Comparison of ENCODE assay signal across 28 mouse cellular contexts in genomic region chr2:128526100-128526499, GRCm38 (mm10).
"Had no signal": no experiment of that assay in that cellular context is flagged by ENCODE, and none has a peak within 500 bp of the region (broad histone marks: within the 10 kb centered on the region; RNA-seq: fewer than 3 reads in every experiment).

No protein-coding gene starts in this region.

- H3K4me3 ChIP-seq: embryonic facial prominence, embryonic 10.5 days; embryonic facial prominence, embryonic 12.5 days; embryonic facial prominence, embryonic 13.5 days; embryonic facial prominence, embryonic 15.5 days; erythroblast, embryonic 14.5 days; forebrain, embryonic 10.5 days; forebrain, embryonic 12.5 days; forebrain, embryonic 13.5 days; forebrain, embryonic 15.5 days; gastrocnemius, adult 2 months had no signal

- H3K27ac ChIP-seq: embryonic facial prominence, embryonic 10.5 days; embryonic facial prominence, embryonic 12.5 days; embryonic facial prominence, embryonic 13.5 days; embryonic facial prominence, embryonic 15.5 days; forebrain, embryonic 10.5 days; forebrain, embryonic 12.5 days; forebrain, embryonic 13.5 days; forebrain, embryonic 15.5 days; gastrocnemius, adult 2 months had no signal

- H3K9ac ChIP-seq: embryonic facial prominence, embryonic 12.5 days; embryonic facial prominence, embryonic 13.5 days; embryonic facial prominence, embryonic 15.5 days; forebrain, embryonic 12.5 days; forebrain, embryonic 13.5 days; forebrain, embryonic 15.5 days; forebrain, postnatal 0 days had no signal

- H3K9me3 ChIP-seq: embryonic facial prominence, embryonic 10.5 days; embryonic facial prominence, embryonic 12.5 days; embryonic facial prominence, embryonic 13.5 days; embryonic facial prominence, embryonic 15.5 days; forebrain, embryonic 10.5 days; forebrain, embryonic 12.5 days; forebrain, embryonic 13.5 days; forebrain, embryonic 15.5 days had no signal

- H3K4me2 ChIP-seq: embryonic facial prominence, embryonic 12.5 days; embryonic facial prominence, embryonic 13.5 days; embryonic facial prominence, embryonic 15.5 days; forebrain, embryonic 12.5 days; forebrain, embryonic 13.5 days; forebrain, embryonic 15.5 days had no signal

- DNase-seq: cerebellum, adult 18-20 months; cerebellum, adult 2 months; cerebellum, adult 8-10 months; cerebellum, adult 9-10 months; cerebellum, adult 9-11 months; cerebellum, postnatal 10 days; cerebellum, postnatal 14 days; cerebellum, postnatal 25 days; cerebellum, postnatal 36 days; embryo, embryonic 11 days; forebrain, postnatal 0 days; gastrocnemius, adult 2 months; gastrocnemius, postnatal 10 days; gastrocnemius, postnatal 14 days; gastrocnemius, postnatal 25 days; gastrocnemius, postnatal 36 days; heart, adult 11 months had no signal

- H3K4me1 ChIP-seq: embryonic facial prominence, embryonic 10.5 days; embryonic facial prominence, embryonic 12.5 days; forebrain, embryonic 10.5 days; forebrain, embryonic 12.5 days; forebrain, embryonic 13.5 days; forebrain, embryonic 15.5 days had no signal

- H3K27me3 ChIP-seq: embryonic facial prominence, embryonic 12.5 days; embryonic facial prominence, embryonic 13.5 days; embryonic facial prominence, embryonic 15.5 days; forebrain, embryonic 12.5 days; forebrain, embryonic 13.5 days; forebrain, embryonic 15.5 days had no signal

- H3K36me3 ChIP-seq: embryonic facial prominence, embryonic 10.5 days; embryonic facial prominence, embryonic 12.5 days; embryonic facial prominence, embryonic 13.5 days; embryonic facial prominence, embryonic 15.5 days; forebrain, embryonic 10.5 days; forebrain, embryonic 12.5 days; forebrain, embryonic 15.5 days had no signal

- ATAC-seq: forebrain, embryonic 13.5 days; forebrain, embryonic 14.5 days; forebrain, embryonic 15.5 days; forebrain, embryonic 16.5 days; forebrain, postnatal 0 days had no signal
